Mouse (Mus musculus): ENCODE results near the gene Cd276.

The Cd276 gene

GRCm38 (mm10) chr9:58550928-58551327, 4.3 kb downstream of the Cd276 start:
- DNase-seq (ENCODE audit: low spot score): no peak

GRCm38 (mm10) chr9:58549694-58550093, 5.5 kb downstream of the Cd276 start:
- peak; percentile 35 for DNase-seq (ENCODE audit: low spot score)

- no peak for DNase-seq (ENCODE audit: low spot score)
Observed at GRCm38 (mm10) chr9:58548897-58549296, 6.3 kb downstream of the Cd276 start.

GRCm38 (mm10) chr9:58546630-58547360, 8.4 kb downstream of the Cd276 start:
- peak; percentile 72 for DNase-seq (ENCODE audit: low spot score)

- DNase-seq (ENCODE audit: low spot score): no peak
Observed at GRCm38 (mm10) chr9:58545428-58545827, 9.8 kb downstream of the Cd276 start.

GRCm38 (mm10) chr9:58544879-58545324, 10.3 kb downstream of the Cd276 start:
- no peak for DNase-seq (ENCODE audit: low spot score)

- DNase-seq (ENCODE audit: low spot score): peak; percentile 88
Observed at GRCm38 (mm10) chr9:58541895-58542338, 13.3 kb downstream of the Cd276 start.

- DNase-seq (ENCODE audit: low spot score): peak; percentile 53
Observed at GRCm38 (mm10) chr9:58539886-58540285, 15.4 kb downstream of the Cd276 start.

- DNase-seq (ENCODE audit: low spot score): no peak
Observed at GRCm38 (mm10) chr9:58537774-58538173, 17.5 kb downstream of the Cd276 start.

- DNase-seq (ENCODE audit: low spot score): no peak
Observed at GRCm38 (mm10) chr9:58535447-58536134, 19.6 kb downstream of the Cd276 start.

GRCm38 (mm10) chr9:58534766-58535165, 20.5 kb downstream of the Cd276 start:
- peak; percentile 53 for DNase-seq (ENCODE audit: low spot score)

GRCm38 (mm10) chr9:58533322-58533721, 21.9 kb downstream of the Cd276 start:
- DNase-seq (ENCODE audit: low spot score): no peak

GRCm38 (mm10) chr9:58532236-58532635, 23.0 kb downstream of the Cd276 start:
- no peak for DNase-seq (ENCODE audit: low spot score)

GRCm38 (mm10) chr9:58530407-58530806, 24.8 kb downstream of the Cd276 start:
- DNase-seq (ENCODE audit: low spot score): no peak

GRCm38 (mm10) chr9:58527841-58528240, 27.4 kb downstream of the Cd276 start:
- DNase-seq (ENCODE audit: low spot score): no peak

GRCm38 (mm10) chr9:58525108-58525507, 30.1 kb downstream of the Cd276 start:
- no peak for DNase-seq (ENCODE audit: low spot score)

- DNase-seq (ENCODE audit: low spot score): no peak
Observed at GRCm38 (mm10) chr9:58521883-58522423, 33.3 kb downstream of the Cd276 start.

GRCm38 (mm10) chr9:58520816-58521581, 34.2 kb downstream of the Cd276 start:
- DNase-seq (ENCODE audit: low spot score): no peak

- no peak for DNase-seq (ENCODE audit: low spot score)
Observed at GRCm38 (mm10) chr9:58519953-58520352, 35.3 kb downstream of the Cd276 start.

GRCm38 (mm10) chr9:58517866-58518750, 37.1 kb downstream of the Cd276 start:
- DNase-seq (ENCODE audit: low spot score): no peak

- DNase-seq (ENCODE audit: low spot score): no peak
Observed at GRCm38 (mm10) chr9:58516480-58516879, 38.8 kb downstream of the Cd276 start.

All from urinary bladder, postnatal 14 days (tissue).